Mouse (Mus musculus): ENCODE data around the gene Zmiz1. TPM values are rescaled to one million over a fixed set of nuclear protein-coding genes. Genes with fewer than 3 reads are reported as not detected.

The Zmiz1 gene
- total RNA-seq, 2 experiments from 2014 or later = 4.6 to 36.0 TPM

DNA sequence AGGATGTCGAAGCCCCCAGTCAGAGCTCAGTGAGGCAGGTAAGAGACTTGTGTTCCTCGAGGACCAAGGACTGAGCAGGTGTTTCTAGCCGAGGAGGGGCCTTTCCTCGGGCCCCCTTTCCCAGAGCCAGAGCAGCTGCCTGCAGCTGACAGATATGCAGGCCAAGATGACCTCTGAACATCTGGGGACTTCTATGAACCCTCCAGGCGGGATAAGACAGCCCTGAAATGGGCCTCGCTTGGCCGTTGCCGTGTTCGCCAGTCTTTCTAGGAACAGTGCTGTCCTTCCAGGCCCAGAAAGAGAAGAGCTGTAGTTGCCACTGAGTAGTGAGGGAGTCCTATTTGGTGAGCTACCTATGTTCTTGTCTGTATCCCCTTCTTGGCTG, 65.1 kb downstream of the Zmiz1 start:
- no peak for ATAC-seq (replicated peaks; ENCODE audit: low FRiP score, poor library complexity, severe bottlenecking)

GRCm38 (mm10) chr14:25524884-25525283, 65.9 kb downstream of the Zmiz1 start:
- ATAC-seq (replicated peaks; ENCODE audit: low FRiP score, poor library complexity, severe bottlenecking) = peak; percentile 55

- ATAC-seq (replicated peaks; ENCODE audit: low FRiP score, poor library complexity, severe bottlenecking) = no peak
Measured at GRCm38 (mm10) chr14:25525729-25526128, 66.7 kb downstream of the Zmiz1 start.

GRCm38 (mm10) chr14:25526872-25527271, 67.9 kb downstream of the Zmiz1 start:
- no peak for ATAC-seq (replicated peaks; ENCODE audit: low FRiP score, poor library complexity, severe bottlenecking)

GRCm38 (mm10) chr14:25527321-25527720, 68.3 kb downstream of the Zmiz1 start:
- ATAC-seq (replicated peaks; ENCODE audit: low FRiP score, poor library complexity, severe bottlenecking) = no peak

- ATAC-seq (replicated peaks; ENCODE audit: low FRiP score, poor library complexity, severe bottlenecking) = no peak
Measured at GRCm38 (mm10) chr14:25530342-25530741, 71.4 kb downstream of the Zmiz1 start.

DNA sequence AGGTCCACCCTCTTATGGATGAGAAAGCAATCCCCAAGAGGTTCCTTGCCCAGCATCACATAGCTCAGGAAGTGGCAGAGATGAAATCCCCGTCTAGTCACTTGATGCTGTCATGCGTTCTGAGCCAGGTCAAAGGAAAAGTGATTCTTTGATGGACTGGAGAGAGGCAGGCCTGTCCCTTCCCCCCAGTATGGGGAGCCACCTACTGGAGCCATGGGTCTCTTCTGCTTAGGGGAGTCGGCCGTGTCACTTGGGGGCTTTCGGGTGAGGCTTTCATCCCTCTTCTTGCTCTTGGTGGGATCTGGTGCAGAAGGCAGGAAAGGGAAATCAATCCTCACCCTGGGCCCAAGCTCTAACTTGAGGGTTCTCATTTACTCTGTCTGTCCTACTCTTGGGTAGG, 71.8 kb downstream of the Zmiz1 start:
- ATAC-seq (replicated peaks; ENCODE audit: low FRiP score, poor library complexity, severe bottlenecking) = no peak

- no peak for ATAC-seq (replicated peaks; ENCODE audit: low FRiP score, poor library complexity, severe bottlenecking)
Measured at GRCm38 (mm10) chr14:25533010-25533409, 74.0 kb downstream of the Zmiz1 start.

GRCm38 (mm10) chr14:25533631-25534395, 74.8 kb downstream of the Zmiz1 start:
- no peak for ATAC-seq (replicated peaks; ENCODE audit: low FRiP score, poor library complexity, severe bottlenecking)

DNA sequence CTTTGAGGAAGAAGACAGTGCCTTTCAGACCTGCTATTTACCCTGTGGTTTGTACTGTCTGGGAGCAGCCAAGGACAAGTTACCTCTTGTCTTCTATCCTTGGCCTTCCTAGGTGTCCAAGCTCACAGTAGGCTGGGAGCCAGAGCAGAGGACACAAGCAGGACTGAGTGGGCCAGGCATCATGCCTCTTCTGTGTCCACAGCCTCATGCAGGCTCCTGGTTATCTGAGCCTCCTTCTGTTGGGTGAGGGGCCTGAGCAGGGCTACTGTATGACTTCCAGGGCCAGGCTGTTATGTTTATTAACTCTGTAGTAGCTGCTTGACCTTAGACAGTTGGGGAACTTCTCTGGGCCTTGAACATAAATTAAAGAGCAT, 75.4 kb downstream of the Zmiz1 start:
- ATAC-seq (replicated peaks; ENCODE audit: low FRiP score, poor library complexity, severe bottlenecking) = no peak

DNA sequence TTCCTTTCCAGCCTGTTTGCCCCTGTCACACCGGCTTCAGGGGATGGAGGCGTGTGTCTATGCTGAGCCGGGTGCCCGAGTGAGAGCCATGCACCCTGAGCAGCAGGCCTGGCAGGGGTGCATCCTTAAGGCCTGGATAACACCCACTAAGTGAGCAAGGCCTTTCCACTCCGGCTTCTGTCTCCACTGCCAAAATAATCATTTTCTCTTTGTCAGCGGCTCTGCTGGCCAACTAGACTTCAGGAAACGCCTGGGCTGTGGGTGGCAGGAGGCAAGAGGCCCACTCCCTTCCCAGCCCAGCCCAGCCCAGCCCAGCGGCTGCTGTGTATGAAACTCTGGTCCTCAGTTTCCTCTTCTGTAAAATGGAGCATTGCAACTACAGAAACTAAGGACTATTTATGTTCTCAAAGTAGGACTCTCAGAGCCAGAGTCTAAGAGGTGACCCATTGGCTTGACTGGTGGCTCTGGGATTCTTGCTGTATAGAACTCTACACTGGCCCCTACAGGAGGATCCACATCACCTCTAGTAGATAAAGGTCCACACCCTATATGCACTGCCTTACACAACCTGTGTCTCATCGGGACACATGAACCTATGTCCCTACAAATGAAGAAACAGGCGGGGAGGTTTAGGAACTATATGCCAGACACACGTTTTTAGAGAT, 76.1 kb downstream of the Zmiz1 start:
- ATAC-seq (replicated peaks; ENCODE audit: low FRiP score, poor library complexity, severe bottlenecking) = no peak

GRCm38 (mm10) chr14:25535583-25535943, 76.6 kb downstream of the Zmiz1 start:
- no peak for ATAC-seq (replicated peaks; ENCODE audit: low FRiP score, poor library complexity, severe bottlenecking)

DNA sequence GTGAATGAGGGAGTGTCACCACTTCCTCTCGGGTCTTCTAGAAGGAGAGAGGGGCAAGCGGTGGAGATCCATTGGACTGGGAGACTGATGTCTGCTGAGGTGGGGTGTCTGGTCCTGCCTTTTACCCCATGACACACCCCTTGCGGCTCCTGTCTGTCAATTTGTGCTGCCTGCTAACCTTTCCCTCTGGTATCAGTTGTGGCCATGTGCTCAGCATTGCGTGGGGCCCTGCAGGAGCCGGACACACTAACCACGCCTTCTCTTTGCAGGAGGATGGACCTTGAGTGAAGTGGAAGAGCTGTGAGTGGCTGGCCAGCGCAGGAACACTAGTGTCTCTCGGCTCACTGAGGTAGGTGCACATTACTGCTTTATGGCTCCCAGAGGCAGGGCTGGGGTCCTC, 77.5 kb downstream of the Zmiz1 start:
- no peak for ATAC-seq (replicated peaks; ENCODE audit: low FRiP score, poor library complexity, severe bottlenecking)

DNA sequence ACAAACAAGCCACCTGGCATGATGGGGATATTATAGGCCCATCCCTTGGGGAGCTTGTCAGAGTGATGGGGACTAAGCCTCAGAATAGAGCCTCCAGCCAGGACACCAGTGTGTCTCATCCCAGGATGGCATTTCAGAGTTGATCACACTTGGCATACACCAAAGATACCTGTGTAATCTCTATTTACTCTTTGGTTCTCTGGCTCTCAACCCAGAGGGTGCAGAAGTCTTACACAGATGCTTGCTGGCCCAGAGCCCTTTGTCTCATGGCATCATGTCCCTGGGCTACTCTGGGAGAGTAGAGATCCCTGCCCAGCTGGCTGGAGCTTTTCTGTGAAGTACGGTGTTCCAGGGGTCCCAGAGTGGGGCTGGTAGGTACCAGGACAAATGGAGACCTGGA, 78.4 kb downstream of the Zmiz1 start:
- no peak for ATAC-seq (replicated peaks; ENCODE audit: low FRiP score, poor library complexity, severe bottlenecking)

- no peak for ATAC-seq (replicated peaks; ENCODE audit: low FRiP score, poor library complexity, severe bottlenecking)
Measured at GRCm38 (mm10) chr14:25538522-25538921, 79.5 kb downstream of the Zmiz1 start.

DNA sequence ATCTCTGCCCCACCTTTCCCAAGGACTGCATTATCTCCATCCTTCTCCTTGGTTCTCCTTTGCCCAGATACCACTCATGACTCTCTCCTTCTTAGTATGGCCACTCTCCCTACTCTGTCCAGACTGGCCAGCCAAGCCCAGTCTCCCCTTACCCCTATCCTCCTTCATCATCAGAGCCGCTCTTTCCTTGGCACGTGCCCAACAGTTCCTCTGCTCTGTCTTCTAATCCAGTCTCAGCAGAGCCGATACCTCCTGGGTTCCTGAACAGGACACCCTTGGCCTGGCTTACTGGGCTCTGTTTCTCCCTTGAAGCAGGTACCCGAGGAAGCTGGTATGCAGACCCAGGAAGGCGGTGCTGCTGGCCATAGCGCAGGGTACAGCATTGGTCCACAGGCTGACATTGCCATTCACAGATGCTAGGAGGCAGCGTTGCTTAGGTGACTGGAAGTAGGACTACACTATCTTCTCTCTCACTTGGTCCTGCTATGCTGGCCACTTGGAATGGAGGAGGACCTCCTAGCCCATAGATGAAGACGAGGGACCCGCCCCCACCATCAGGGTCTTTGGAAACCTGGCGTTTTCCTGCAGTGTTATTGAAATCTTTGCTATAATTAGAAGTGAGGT, 80.6 kb downstream of the Zmiz1 start:
- no peak for ATAC-seq (replicated peaks; ENCODE audit: low FRiP score, poor library complexity, severe bottlenecking)

- no peak for ATAC-seq (replicated peaks; ENCODE audit: low FRiP score, poor library complexity, severe bottlenecking)
Measured at GRCm38 (mm10) chr14:25540172-25540571, 81.2 kb downstream of the Zmiz1 start.

GRCm38 (mm10) chr14:25541213-25541612, 82.2 kb downstream of the Zmiz1 start:
- no peak for ATAC-seq (replicated peaks; ENCODE audit: low FRiP score, poor library complexity, severe bottlenecking)

- ATAC-seq (replicated peaks; ENCODE audit: low FRiP score, poor library complexity, severe bottlenecking) = no peak
Measured at GRCm38 (mm10) chr14:25543098-25543497, 84.1 kb downstream of the Zmiz1 start.

DNA sequence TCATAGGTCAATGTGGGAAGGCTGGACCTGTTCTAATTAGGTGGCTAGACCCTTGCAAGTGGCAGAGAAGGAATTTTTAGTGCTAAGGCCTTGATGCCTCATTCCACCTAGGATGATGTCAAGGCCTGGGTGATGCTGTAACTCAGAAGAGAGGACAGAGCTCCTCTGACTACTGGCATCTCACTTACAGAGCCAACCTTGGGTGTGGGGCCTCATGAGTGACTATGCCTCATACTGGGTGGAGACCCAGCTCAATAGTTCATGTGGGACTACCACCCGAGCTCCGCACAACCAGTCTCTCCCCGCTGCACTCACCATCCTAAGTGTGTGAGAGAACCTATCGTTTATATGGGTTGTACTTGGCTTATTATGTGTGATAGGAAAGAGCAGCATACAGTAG, 84.9 kb downstream of the Zmiz1 start:
- no peak for ATAC-seq (replicated peaks; ENCODE audit: low FRiP score, poor library complexity, severe bottlenecking)

Measured in erythroid progenitor cell, adult 5-6 weeks (primary cell).